Mouse (Mus musculus): ENCODE measurements around the gene Ncf2. TPM values are rescaled to one million over a fixed set of nuclear protein-coding genes. Genes with fewer than 3 reads are reported as not detected.
A peak's percentile ranks its signal among the peaks of the same experiment; 100 is the strongest.
"Not testable (repeated sequence)": the region's sequence is repeated elsewhere in the genome, so short reads cannot be mapped to it uniquely, and the experiment has no call there.

Ncf2 gene
- polyA plus RNA-seq, 1 experiment from 2014 or later: 2.5 TPM

GRCm38 (mm10) chr1:152774601-152775000 lies 25.4 kb upstream of the Ncf2 start:
- DNase-seq (ENCODE audit: low spot score); H3K9me3 ChIP-seq (replicated peaks; ENCODE audit: control insufficient read depth, low read length); H3K9ac ChIP-seq (replicated peaks; ENCODE audit: low read length); H3K27me3 ChIP-seq (ENCODE audit: control insufficient read depth, insufficient read depth, low read length); H3K4me3 ChIP-seq (ENCODE audit: low read depth, low read length); H3K4me2 ChIP-seq (ENCODE audit: low read depth, low read length); ATAC-seq (replicated peaks; ENCODE audit: insufficient number of reproducible peaks, low FRiP score, low TSS enrichment, low read depth); H3K4me1 ChIP-seq (ENCODE audit: control insufficient read depth, insufficient read depth, low read length); H3K27ac ChIP-seq (replicated peaks; ENCODE audit: low read depth, low read length); H3K36me3 ChIP-seq (replicated peaks; ENCODE audit: control insufficient read depth, insufficient read depth, low read depth, low read length): not testable (repeated sequence)
- WGBS: 96% methylated on average over 3 of the region's 3 CpGs

- WGBS: 39% methylated on average over 10 of the region's 10 CpGs
- no peak overlapping the region for H3K27ac ChIP-seq (replicated peaks; ENCODE audit: low read depth, low read length)
- no peaks in the 10 kb centered on the region for H3K27me3 ChIP-seq (ENCODE audit: control insufficient read depth, insufficient read depth, low read length)
- no peaks in the 10 kb centered on the region for H3K36me3 ChIP-seq (replicated peaks; ENCODE audit: control insufficient read depth, insufficient read depth, low read depth, low read length)
- DNase-seq (ENCODE audit: low spot score) (peak; percentile 67), ATAC-seq (replicated peaks; ENCODE audit: insufficient number of reproducible peaks, low FRiP score, low TSS enrichment, low read depth) (peak; percentile 72; the same call in 1 of the 2 replicates)
- H3K9ac ChIP-seq (replicated peaks; ENCODE audit: low read length): no peak overlapping the region
- no peaks in the 10 kb centered on the region for H3K4me1 ChIP-seq (ENCODE audit: control insufficient read depth, insufficient read depth, low read length)
- no peak overlapping the region for H3K4me2 ChIP-seq (ENCODE audit: low read depth, low read length)
- no peak overlapping the region for H3K4me3 ChIP-seq (ENCODE audit: low read depth, low read length)
- H3K9me3 ChIP-seq (replicated peaks; ENCODE audit: control insufficient read depth, low read length): no peaks in the 10 kb centered on the region
These were observed 20.8 kb upstream of the Ncf2 start for GRCm38 (mm10) chr1:152779071-152779737.

- Histone ChIP-seq H3K9me3 (replicated peaks; ENCODE audit: control insufficient read depth, low read length) (no peaks in the 10 kb centered on the region), H3K36me3 (replicated peaks; ENCODE audit: control insufficient read depth, insufficient read depth, low read depth, low read length) (no peaks in the 10 kb centered on the region), H3K4me2 (ENCODE audit: low read depth, low read length) (no peak overlapping the region), H3K27ac (replicated peaks; ENCODE audit: low read depth, low read length) (no peak overlapping the region), H3K4me3 (ENCODE audit: low read depth, low read length) (no peak overlapping the region), H3K27me3 (ENCODE audit: control insufficient read depth, insufficient read depth, low read length) (no peaks in the 10 kb centered on the region), H3K9ac (replicated peaks; ENCODE audit: low read length) (no peak overlapping the region), H3K4me1 (ENCODE audit: control insufficient read depth, insufficient read depth, low read length) (no peaks in the 10 kb centered on the region)
- DNase-seq (ENCODE audit: low spot score): no peak
- ATAC-seq (replicated peaks; ENCODE audit: insufficient number of reproducible peaks, low FRiP score, low TSS enrichment, low read depth): no peak
- WGBS: 95% methylated on average over 8 of the region's 8 CpGs
These were observed 15.4 kb upstream of the Ncf2 start for GRCm38 (mm10) chr1:152784620-152785019.

- H3K27me3 ChIP-seq (ENCODE audit: control insufficient read depth, insufficient read depth, low read length); ATAC-seq (replicated peaks; ENCODE audit: insufficient number of reproducible peaks, low FRiP score, low TSS enrichment, low read depth); H3K9ac ChIP-seq (replicated peaks; ENCODE audit: low read length); H3K27ac ChIP-seq (replicated peaks; ENCODE audit: low read depth, low read length); DNase-seq (ENCODE audit: low spot score); H3K36me3 ChIP-seq (replicated peaks; ENCODE audit: control insufficient read depth, insufficient read depth, low read depth, low read length); H3K4me1 ChIP-seq (ENCODE audit: control insufficient read depth, insufficient read depth, low read length); H3K4me3 ChIP-seq (ENCODE audit: low read depth, low read length); H3K4me2 ChIP-seq (ENCODE audit: low read depth, low read length); H3K9me3 ChIP-seq (replicated peaks; ENCODE audit: control insufficient read depth, low read length): not testable (repeated sequence)
- 89% methylated on average over 3 of the region's 3 CpGs for WGBS
These were observed 14.5 kb upstream of the Ncf2 start for GRCm38 (mm10) chr1:152785446-152785845.

GRCm38 (mm10) chr1:152786953-152787352 lies 13.0 kb upstream of the Ncf2 start:
- Histone ChIP-seq H3K4me1 (ENCODE audit: control insufficient read depth, insufficient read depth, low read length) (no peaks in the 10 kb centered on the region; the same call in 1 of the 2 replicates), H3K9me3 (replicated peaks; ENCODE audit: control insufficient read depth, low read length) (no peaks in the 10 kb centered on the region), H3K36me3 (replicated peaks; ENCODE audit: control insufficient read depth, insufficient read depth, low read depth, low read length) (no peaks in the 10 kb centered on the region), H3K4me3 (ENCODE audit: low read depth, low read length) (no peak overlapping the region), H3K9ac (replicated peaks; ENCODE audit: low read length) (no peak overlapping the region), H3K4me2 (ENCODE audit: low read depth, low read length) (no peak overlapping the region), H3K27ac (replicated peaks; ENCODE audit: low read depth, low read length) (no peak overlapping the region), H3K27me3 (ENCODE audit: control insufficient read depth, insufficient read depth, low read length) (no peaks in the 10 kb centered on the region)
- DNase-seq (ENCODE audit: low spot score) (no peak), ATAC-seq (replicated peaks; ENCODE audit: insufficient number of reproducible peaks, low FRiP score, low TSS enrichment, low read depth) (no peak)
- 86% methylated on average over 4 of the region's 4 CpGs for WGBS

- H3K4me3 ChIP-seq (ENCODE audit: low read depth, low read length): no peak overlapping the region
- no peaks in the 10 kb centered on the region for H3K27me3 ChIP-seq (ENCODE audit: control insufficient read depth, insufficient read depth, low read length)
- DNase-seq (ENCODE audit: low spot score) (no peak), ATAC-seq (replicated peaks; ENCODE audit: insufficient number of reproducible peaks, low FRiP score, low TSS enrichment, low read depth) (no peak)
- H3K27ac ChIP-seq (replicated peaks; ENCODE audit: low read depth, low read length): no peak overlapping the region
- no peak overlapping the region for H3K4me2 ChIP-seq (ENCODE audit: low read depth, low read length)
- no peak overlapping the region for H3K9ac ChIP-seq (replicated peaks; ENCODE audit: low read length)
- WGBS: 24% methylated on average over 4 of the region's 4 CpGs
- no peaks in the 10 kb centered on the region; the same call in 1 of the 2 replicates for H3K4me1 ChIP-seq (ENCODE audit: control insufficient read depth, insufficient read depth, low read length)
- H3K9me3 ChIP-seq (replicated peaks; ENCODE audit: control insufficient read depth, low read length): no peaks in the 10 kb centered on the region
- H3K36me3 ChIP-seq (replicated peaks; ENCODE audit: control insufficient read depth, insufficient read depth, low read depth, low read length): no peaks in the 10 kb centered on the region
These were observed 11.8 kb upstream of the Ncf2 start for GRCm38 (mm10) chr1:152788121-152788660.

- Histone ChIP-seq H3K27me3 (ENCODE audit: control insufficient read depth, insufficient read depth, low read length) (no peaks in the 10 kb centered on the region), H3K4me1 (ENCODE audit: control insufficient read depth, insufficient read depth, low read length) (no peaks in the 10 kb centered on the region; the same call in 1 of the 2 replicates), H3K36me3 (replicated peaks; ENCODE audit: control insufficient read depth, insufficient read depth, low read depth, low read length) (no peaks in the 10 kb centered on the region), H3K9ac (replicated peaks; ENCODE audit: low read length) (no peak overlapping the region), H3K27ac (replicated peaks; ENCODE audit: low read depth, low read length) (no peak overlapping the region), H3K4me3 (ENCODE audit: low read depth, low read length) (no peak overlapping the region), H3K4me2 (ENCODE audit: low read depth, low read length) (no peak overlapping the region), H3K9me3 (replicated peaks; ENCODE audit: control insufficient read depth, low read length) (no peaks in the 10 kb centered on the region)
- ATAC-seq (replicated peaks; ENCODE audit: insufficient number of reproducible peaks, low FRiP score, low TSS enrichment, low read depth): no peak
- 30% methylated on average over 12 of the region's 12 CpGs for WGBS
- peak; percentile 72 for DNase-seq (ENCODE audit: low spot score)
These were observed 9.7 kb upstream of the Ncf2 start for GRCm38 (mm10) chr1:152790254-152790653.

GRCm38 (mm10) chr1:152790821-152791220 lies 9.2 kb upstream of the Ncf2 start:
- H3K27ac ChIP-seq (replicated peaks; ENCODE audit: low read depth, low read length): no peak overlapping the region
- H3K4me2 ChIP-seq (ENCODE audit: low read depth, low read length): no peak overlapping the region
- H3K4me3 ChIP-seq (ENCODE audit: low read depth, low read length): no peak overlapping the region
- H3K27me3 ChIP-seq (ENCODE audit: control insufficient read depth, insufficient read depth, low read length): no peaks in the 10 kb centered on the region
- H3K4me1 ChIP-seq (ENCODE audit: control insufficient read depth, insufficient read depth, low read length): no peaks in the 10 kb centered on the region; the same call in 1 of the 2 replicates
- H3K9ac ChIP-seq (replicated peaks; ENCODE audit: low read length): no peak overlapping the region
- ATAC-seq (replicated peaks; ENCODE audit: insufficient number of reproducible peaks, low FRiP score, low TSS enrichment, low read depth) (no peak), DNase-seq (ENCODE audit: low spot score) (no peak)
- no peaks in the 10 kb centered on the region for H3K9me3 ChIP-seq (replicated peaks; ENCODE audit: control insufficient read depth, low read length)
- H3K36me3 ChIP-seq (replicated peaks; ENCODE audit: control insufficient read depth, insufficient read depth, low read depth, low read length): no peaks in the 10 kb centered on the region
- WGBS: 24% methylated on average over 6 of the region's 6 CpGs

Measured in embryonic facial prominence, embryonic 11.5 days (tissue).